Mouse (Mus musculus) CH12.LX (cell line): ENCODE data around the gene Eral1. TPM values are rescaled to one million over a fixed set of nuclear protein-coding genes. Genes with fewer than 3 reads are reported as not detected.

Source experiments
- DNase-seq: peaks from one replicate; pipeline ENCODE4 v3.0.0-alpha.2; 2013; ENCODE audit errors: extremely low read depth
- H3K27ac ChIP-seq: 2 replicates; pipeline ENCODE4 v1.5.1; 2012; ENCODE audit warnings: low read depth, mild to moderate bottlenecking, control low read depth, moderate library complexity; ENCODE audit not compliant: insufficient read depth
- H3K27me3 ChIP-seq: replicated peaks from 2 replicates; pipeline ENCODE3; 2012; ENCODE audit warnings: inconsistent platforms
- H3K36me3 ChIP-seq, 2 experiments: replicated peaks in 1 of 2; 2 replicates each; pipeline versions ENCODE3 to v1.6.1; 2012; ENCODE audit warnings: inconsistent platforms in 1 of 2, low read length in 1 of 2, mild to moderate bottlenecking in 1 of 2, mixed read lengths in 1 of 2, moderate library complexity in 1 of 2; ENCODE audit not compliant: control insufficient read depth in 1 of 2, insufficient read depth in 1 of 2
- H3K4me1 ChIP-seq, 2 experiments: 2 replicates each; pipeline ENCODE4 v1.6.1; 2012; ENCODE audit warnings: inconsistent platforms in 1 of 2, moderate library complexity in 1 of 2; ENCODE audit not compliant: insufficient read depth in 2 of 2, control insufficient read depth in 1 of 2
- H3K4me2 ChIP-seq: 2 replicates; pipeline ENCODE4 v1.6.1; 2012; ENCODE audit warnings: low read depth, mild to moderate bottlenecking, control low read depth; ENCODE audit not compliant: poor library complexity, insufficient read depth, severe bottlenecking
- H3K4me3 ChIP-seq, 3 experiments: fragments of 150-350 bp in 1 of 3; sonication (generic) in 1 of 3; replicated peaks in 1 of 3; 2 replicates each; pipeline versions ENCODE3 to v1.5.1; 2011 to 2012; ENCODE audit warnings: low read depth in 2 of 3, low read length in 2 of 3, mild to moderate bottlenecking in 2 of 3, moderate library complexity in 2 of 3, control low read depth in 1 of 3, improper control_type of control experiment in 1 of 3, inconsistent platforms in 1 of 3, mixed read lengths in 1 of 3; ENCODE audit not compliant: poor library complexity in 1 of 3
- H3K79me2 ChIP-seq: replicated peaks from 2 replicates; pipeline ENCODE4 v1.6.1; 2012; ENCODE audit warnings: mild to moderate bottlenecking, moderate library complexity; ENCODE audit not compliant: control insufficient read depth, poor library complexity, insufficient read depth, severe bottlenecking; ENCODE audit errors: extremely low read depth
- H3K9ac ChIP-seq: 2 replicates; pipeline ENCODE4 v1.6.1; 2012; ENCODE audit warnings: low read depth, mild to moderate bottlenecking, control low read depth, moderate library complexity; ENCODE audit not compliant: insufficient read depth
- H3K9me3 ChIP-seq: replicated peaks from 2 replicates; pipeline ENCODE3; 2012; ENCODE audit warnings: low read length, inconsistent platforms, mixed read lengths
- BHLHE40 ChIP-seq: IDR thresholded peaks from 2 replicates; pipeline ENCODE4 v1.6.1; 2011; ENCODE audit warnings: mild to moderate bottlenecking, low read depth, low read length, improper control_type of control experiment
- CTCF ChIP-seq, 2 experiments: IDR thresholded peaks in 1 of 2; conservative IDR thresholded peaks in 1 of 2; 2 replicates each; pipeline ENCODE4 v1.5.1; 2011 to 2012; ENCODE audit warnings: low read depth in 2 of 2, low read length in 2 of 2, improper control_type of control experiment in 1 of 2, inconsistent platforms in 1 of 2, mild to moderate bottlenecking in 1 of 2, moderate library complexity in 1 of 2
- ELF1 ChIP-seq: IDR thresholded peaks from 2 replicates; pipeline ENCODE4 v1.6.1; 2014; ENCODE audit warnings: low read depth, mild to moderate bottlenecking, inconsistent platforms, low read length, improper control_type of control experiment
- EP300 ChIP-seq: IDR thresholded peaks from 2 replicates; pipeline ENCODE4 v1.6.1; 2011; ENCODE audit warnings: low read length, improper control_type of control experiment
- ETS1 ChIP-seq: conservative IDR thresholded peaks from 2 replicates; pipeline ENCODE4 v1.6.1; 2012; ENCODE audit warnings: low read depth, mild to moderate bottlenecking, inconsistent platforms, low read length, improper control_type of control experiment, moderate library complexity
- GABPA ChIP-seq: IDR thresholded peaks from 2 replicates; pipeline ENCODE4 v1.6.1; 2012; ENCODE audit warnings: low read depth, low read length, improper control_type of control experiment, inconsistent platforms; ENCODE audit not compliant: insufficient replicate concordance
- HCFC1 ChIP-seq: IDR thresholded peaks from 2 replicates; pipeline ENCODE4 v1.6.1; 2012; ENCODE audit warnings: low read depth, mild to moderate bottlenecking, inconsistent platforms, low read length, improper control_type of control experiment
- IRF4 ChIP-seq: IDR thresholded peaks from 2 replicates; pipeline ENCODE4 v1.6.1; 2014; ENCODE audit warnings: low read depth, mild to moderate bottlenecking, inconsistent platforms, low read length, improper control_type of control experiment
- JUND ChIP-seq: conservative IDR thresholded peaks from 2 replicates; pipeline ENCODE4 v1.6.1; 2011; ENCODE audit warnings: low read depth, low read length, improper control_type of control experiment
- MAFK ChIP-seq: IDR thresholded peaks from 2 replicates; pipeline ENCODE4 v1.6.1; 2011; ENCODE audit warnings: low read length, improper control_type of control experiment; ENCODE audit not compliant: insufficient replicate concordance
- MAX ChIP-seq: IDR thresholded peaks from 2 replicates; pipeline ENCODE4 v1.6.1; 2011; ENCODE audit warnings: low read length, improper control_type of control experiment
- MAZ ChIP-seq: IDR thresholded peaks from 2 replicates; pipeline ENCODE4 v1.6.1; 2012; ENCODE audit warnings: low read depth, mild to moderate bottlenecking, inconsistent platforms, low read length, improper control_type of control experiment, moderate library complexity
- MEF2A ChIP-seq: IDR thresholded peaks from 2 replicates; pipeline ENCODE4 v1.6.1; 2014; ENCODE audit warnings: low read depth, mild to moderate bottlenecking, inconsistent platforms, low read length, improper control_type of control experiment, borderline replicate concordance
- MXI1 ChIP-seq: IDR thresholded peaks from 2 replicates; pipeline ENCODE4 v1.6.1; 2011; ENCODE audit warnings: mild to moderate bottlenecking, low read depth, low read length, improper control_type of control experiment
- MYC ChIP-seq: IDR thresholded peaks from 2 replicates; pipeline ENCODE4 v1.6.1; 2011; ENCODE audit warnings: low read depth, mild to moderate bottlenecking, improper control_type of control experiment, low read length
- NELFE ChIP-seq: IDR thresholded peaks from 2 replicates; pipeline ENCODE4 v1.6.1; 2011; ENCODE audit warnings: low read depth, low read length, improper control_type of control experiment
- NRF1 ChIP-seq: IDR thresholded peaks from 2 replicates; pipeline ENCODE4 v1.6.1; 2014; ENCODE audit warnings: low read depth, mild to moderate bottlenecking, inconsistent platforms, low read length, improper control_type of control experiment, moderate library complexity
- PAX5 ChIP-seq: IDR thresholded peaks from 2 replicates; pipeline ENCODE4 v1.6.1; 2012; ENCODE audit warnings: low read length, inconsistent platforms, mixed read lengths
- POLR2A ChIP-seq: IDR thresholded peaks from 2 replicates; pipeline ENCODE4 v1.6.1; 2011; ENCODE audit warnings: low read depth, mild to moderate bottlenecking, improper control_type of control experiment, low read length
- POLR2AphosphoS2 ChIP-seq: IDR thresholded peaks from 2 replicates; pipeline ENCODE4 v1.6.1; 2011; ENCODE audit warnings: low read depth, low read length, improper control_type of control experiment
- RAD21 ChIP-seq: IDR thresholded peaks from 2 replicates; pipeline ENCODE4 v1.6.1; 2011; ENCODE audit warnings: low read depth, mild to moderate bottlenecking, low read length, improper control_type of control experiment, moderate library complexity
- SIN3A ChIP-seq: IDR thresholded peaks from 2 replicates; pipeline ENCODE4 v1.6.1; 2012; ENCODE audit warnings: low read length, improper control_type of control experiment, inconsistent platforms
- TBP ChIP-seq: conservative IDR thresholded peaks from 2 replicates; pipeline ENCODE4 v1.6.1; 2011; ENCODE audit warnings: low read depth, low read length, improper control_type of control experiment
- TCF12 ChIP-seq: IDR thresholded peaks from 2 replicates; pipeline ENCODE4 v1.6.1; 2014; ENCODE audit warnings: low read depth, mild to moderate bottlenecking, inconsistent platforms, low read length, improper control_type of control experiment
- UBTF ChIP-seq: IDR thresholded peaks from 2 replicates; pipeline ENCODE4 v1.6.1; 2012; ENCODE audit warnings: low read depth, mild to moderate bottlenecking, inconsistent platforms, low read length, improper control_type of control experiment, moderate library complexity
- USF1 ChIP-seq: IDR thresholded peaks from 2 replicates; pipeline ENCODE4 v1.6.1; 2014; ENCODE audit warnings: low read depth, mild to moderate bottlenecking, inconsistent platforms, low read length, improper control_type of control experiment
- ZC3H11A ChIP-seq: IDR thresholded peaks from 2 replicates; pipeline ENCODE4 v1.6.1; 2012; ENCODE audit warnings: low read depth, mild to moderate bottlenecking, inconsistent platforms, low read length, improper control_type of control experiment
- ZKSCAN1 ChIP-seq: IDR thresholded peaks from 2 replicates; pipeline ENCODE4 v1.6.1; 2012; ENCODE audit warnings: low read depth, inconsistent platforms, low read length, improper control_type of control experiment, borderline replicate concordance
- ZMIZ1 ChIP-seq: IDR thresholded peaks from 2 replicates; pipeline ENCODE4 v1.6.1; 2012; ENCODE audit warnings: low read depth, mild to moderate bottlenecking, inconsistent platforms, low read length, improper control_type of control experiment
- ZNF384 ChIP-seq: IDR thresholded peaks from 2 replicates; pipeline ENCODE4 v1.6.1; 2012; ENCODE audit warnings: low read depth, low read length, improper control_type of control experiment, inconsistent platforms
- dilution Hi-C: fragments of 300-500 bp; cut with MboI; formaldehyde crosslinking; loops from 2 replicates; pipeline ENCODE4 v1.14.3; 2020; ENCODE audit warnings: low sequenced_read_pairs; ENCODE audit not compliant: extremely low pct_unique_long_range_greater_than_20kb, extremely low pct_ligation_motif_present
- in situ Hi-C: fragments of 300-500 bp; cut with MboI; formaldehyde crosslinking; loops from 3 replicates; pipeline ENCODE4 v1.14.3; 2019; ENCODE audit warnings: low sequenced_read_pairs, low pct_ligation_motif_present, low pct_unique_long_range_greater_than_20kb, mixed read lengths
- polyA plus RNA-seq: library from polyadenylated mRNA; unstranded; fragments of >175 nt; gene quantifications from 2 replicates; pipeline ENCODE4 v1.2.1, GENCODE M21; 2012; ENCODE audit warnings: low read depth; ENCODE audit not compliant: insufficient read length
- total RNA-seq, 2 experiments: library from RNA; depleted of rRNA; stranded (reverse); fragments of 300-350 nt in 1 of 2; fragments of >200 nt in 1 of 2; gene quantifications; 2 replicates each; pipeline ENCODE4 v1.2.3; 2012 to 2014

The Eral1 gene
- total and polyA plus RNA-seq, 3 experiments = 39.1 to 43.2 (median 41.5) TPM

DNA sequence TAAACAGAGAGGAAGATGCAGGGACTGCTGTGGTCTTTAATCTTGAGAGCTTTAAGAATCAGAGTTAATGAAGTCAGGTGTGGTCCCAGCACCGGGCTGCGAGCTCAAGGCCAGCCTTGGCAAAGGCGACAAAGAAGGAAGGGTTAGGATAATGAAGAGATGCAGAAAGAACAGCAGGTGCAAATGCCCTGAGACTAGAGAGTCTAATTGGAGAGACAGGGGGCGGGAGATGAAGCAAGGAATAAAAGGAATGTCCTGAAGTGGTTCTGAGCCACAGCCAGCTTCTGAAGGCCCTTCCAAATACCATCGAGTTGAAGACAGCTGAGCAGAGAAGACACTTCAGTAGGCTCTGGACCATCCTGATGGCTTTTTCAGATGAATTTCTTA, 47.4 kb downstream of the Eral1 start:
- TF ChIP-seq SIN3A (0 out of 2 replicates have a peak, but pooled peaks have one; percentile 39), HCFC1 (0 out of 2 replicates have a peak, but pooled peaks have one; percentile 8), POLR2A (no peak), IRF4 (0 out of 2 replicates have a peak, but pooled peaks have one; percentile 7)
- TF ChIP-seq, all 38 proteins: peak for 3
- Histone ChIP-seq H3K4me2 (peak overlapping the region; percentile 85), H3K27ac (no peak overlapping the region), H3K9ac (peak overlapping the region; percentile 80), H3K4me1 (peaks cover 15 to 52% of the 10 kb centered on the region in 2 experiments), H3K79me2 (no peaks in the 10 kb centered on the region; the same call in 1 of the 2 replicates), H3K36me3 (peaks cover 23 to 54% of the 10 kb centered on the region in 2 experiments), H3K4me3 (peak overlapping the region; percentile 61 to 78 (median 68)), H3K9me3 (no peaks in the 10 kb centered on the region), H3K27me3 (no peaks in the 10 kb centered on the region)
- dilution Hi-C loops = no loop called here
- in situ Hi-C loops = no loop called here
- DNase-seq = no peak

- Histone ChIP-seq H3K9me3 (no peaks in the 10 kb centered on the region), H3K4me3 (peak within 1 kb of the TSS; percentile 61 to 78 (median 68)), H3K27ac (peak within 1 kb of the TSS; percentile 53; the same call in 1 of the 2 replicates), H3K79me2 (no peaks in the 10 kb centered on the region; the same call in 1 of the 2 replicates), H3K4me1 (peaks cover 15 to 47% of the 10 kb centered on the region in 2 experiments), H3K27me3 (no peaks in the 10 kb centered on the region), H3K9ac (peak within 1 kb of the TSS; percentile 80), H3K36me3 (peaks cover 29 to 59% of the 10 kb centered on the region in 2 experiments), H3K4me2 (peak within 1 kb of the TSS; percentile 86)
- dilution Hi-C loops = no loop called here
- in situ Hi-C loops = no loop called here
- DNase-seq = peak; percentile 93
- TF ChIP-seq MAZ (no peak), NELFE (peak; percentile 96), ETS1 (no peak), HCFC1 (no peak; the same call in none of the 2 replicates), BHLHE40 (peak; percentile 96), MYC (peak; percentile 99), SIN3A (peak; percentile 98), ZKSCAN1 (no peak), TCF12 (peak; percentile 93), GABPA (no peak), MXI1 (peak; percentile 99), USF1 (no peak), MAFK (no peak), ZC3H11A (no peak), RAD21 (no peak), ELF1 (peak; percentile 91), MEF2A (peak; percentile 88), POLR2A (peak; percentile 93), MAX (peak; percentile 99), ZMIZ1 (peak; percentile 87), UBTF (peak; percentile 99), IRF4 (no peak; the same call in 1 of the 2 replicates), EP300 (no peak), CTCF (conservative IDR thresholded peaks at IDR 0.05 in 1 of 2, IDR thresholded peaks at IDR 0.05 in 1 of 2; ENCODE audit: low read depth in 2 of 2, low read length in 2 of 2) (peak in 1 of 2 experiments; percentile 100; a peak in 2 of 4 replicates), PAX5 (no peak), POLR2AphosphoS2 (no peak; the same call in 1 of the 2 replicates), ZNF384 (no peak), TBP (no peak), JUND (no peak), NRF1 (peak; percentile 93)
These were observed 48.0 kb downstream of the Eral1 start, which contains the start of gene Dhrs13 for GRCm38 (mm10) chr11:78031947-78032808. Gene Dhrs13 (plus strand): TSS chr11:78032280.
